Mouse (Mus musculus) cerebellum, adult 2 months (tissue): ENCODE data around the gene Col6a2.

Source experiments
- CTCF ChIP-seq: fragments of 200-500 bp; IDR thresholded peaks from 2 replicates; pipeline ENCODE4 v1.5.1; 2011; ENCODE audit warnings: low read depth, mild to moderate bottlenecking, control low read depth, low read length, moderate library complexity, borderline replicate concordance; ENCODE audit not compliant: insufficient read depth
- POLR2A ChIP-seq: fragments of 200-500 bp; IDR thresholded peaks from 2 replicates; pipeline ENCODE4 v1.6.1; 2011; ENCODE audit warnings: low read length, control low read depth, borderline replicate concordance; ENCODE audit not compliant: insufficient read depth

DNA sequence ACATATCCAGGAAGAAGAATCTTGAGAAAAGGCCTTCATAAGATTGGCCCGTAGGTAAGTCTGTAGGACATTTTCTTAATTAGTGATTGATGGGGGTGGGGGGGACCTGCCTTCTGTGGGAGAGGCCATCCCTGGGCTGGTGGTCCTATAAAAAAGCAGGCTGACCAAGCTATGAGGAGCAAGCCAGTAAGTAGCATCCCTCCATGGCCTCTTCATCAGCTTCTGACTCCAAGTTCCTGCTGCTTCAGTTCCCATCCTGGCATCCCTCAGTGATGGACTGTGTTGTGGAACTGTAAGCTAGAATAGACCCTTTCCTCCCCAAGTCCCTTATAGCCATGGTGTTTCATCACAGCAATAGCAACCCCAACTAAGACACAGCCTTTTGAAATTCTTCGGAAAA lies 16.5 kb upstream of the Col6a2 start:
- TF ChIP-seq POLR2A (no peak), CTCF (no peak)
